Mouse (Mus musculus) neutrophil, adult 83 days (primary cell): Measurements from ENCODE around the gene Nsg2. TPM values are rescaled to one million over a fixed set of nuclear protein-coding genes. Genes with fewer than 3 reads are reported as not detected.

Experiments
- total RNA-seq, 2 experiments: library from RNA; stranded (reverse); gene quantifications; one replicate each; pipeline ENCODE4 v1.2.4; 2023

Gene Nsg2
- not detected for total RNA-seq

DNA sequence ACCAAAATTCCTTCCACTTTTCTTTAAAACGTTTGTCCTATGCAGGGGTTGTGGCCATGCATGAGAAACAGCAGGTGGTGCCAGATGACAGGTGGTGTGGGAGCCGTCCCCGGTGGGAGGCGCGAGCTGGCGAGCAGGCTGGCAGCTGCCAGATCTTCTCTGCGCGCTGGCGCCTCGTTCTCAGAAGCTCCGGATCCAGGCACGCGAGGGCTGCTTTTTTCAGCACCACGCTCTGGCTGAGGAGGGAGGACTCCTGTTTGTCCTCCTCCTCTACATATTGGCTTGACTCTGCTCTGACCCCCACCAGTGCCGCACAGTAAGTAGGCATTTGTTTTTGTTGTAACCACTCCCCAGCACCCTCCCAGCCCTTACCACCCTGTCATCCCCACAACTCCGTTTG, at the start of gene Nsg2:
Gene Nsg2, plus strand, starts transcription at position 183 of the 400 bp plus-strand sequence.

DNA sequence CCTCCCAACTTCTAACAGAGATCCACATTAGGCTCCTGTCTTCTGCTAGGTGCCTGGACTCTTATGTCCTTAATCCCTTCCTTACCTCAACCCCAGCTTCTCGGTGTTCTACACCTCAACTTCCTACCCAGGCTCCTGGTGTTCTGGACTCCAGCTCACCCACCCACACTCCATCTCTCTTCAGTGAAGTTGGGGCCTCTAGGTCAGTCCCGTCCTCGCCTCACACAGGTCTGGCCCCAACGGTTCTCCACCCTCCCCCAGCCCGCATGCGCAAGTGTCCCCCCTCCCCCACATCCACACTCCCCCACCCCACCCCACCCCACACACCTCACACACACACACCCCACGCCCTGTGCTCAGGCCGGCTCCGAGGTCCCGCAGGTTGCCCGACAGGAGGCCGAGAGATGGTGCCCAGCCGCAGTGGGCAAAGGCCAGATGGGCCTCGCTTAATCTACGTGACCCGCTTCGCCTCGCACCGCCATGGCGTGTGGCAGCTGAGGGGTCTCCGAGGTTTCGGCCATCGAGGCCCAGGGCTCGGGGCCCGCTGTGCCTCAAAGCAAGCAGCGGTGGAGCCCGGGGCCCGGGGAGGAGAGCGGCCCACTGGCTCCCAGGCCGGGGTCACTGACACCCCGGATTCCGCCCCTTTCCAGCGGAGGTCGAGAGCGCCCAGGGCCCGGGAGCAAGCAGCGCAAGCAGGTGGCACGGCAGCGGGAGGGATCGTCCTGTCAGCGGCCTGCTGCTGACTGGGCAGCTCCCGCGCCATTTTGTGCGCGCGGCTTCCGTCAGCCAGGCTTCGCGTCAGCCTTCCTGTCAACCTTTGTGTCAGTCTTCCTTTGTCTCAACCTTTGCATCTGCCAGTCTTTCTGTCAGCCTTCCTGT, 34.8 kb upstream of the Nsg2 start, which contains the start of gene 4930524B15Rik:
Gene 4930524B15Rik, plus strand, starts transcription at position 337 of the 879 bp plus-strand sequence.

Other genes with a start within 250 kb of the Nsg2 start
- gene Cpeb4, start 128.3 kb upstream of the Nsg2 start, total RNA-seq = 10 to 100 TPM; 59.8 to 61.4 TPM
- gene 4930524B15Rik, start 34.9 kb upstream of the Nsg2 start, total RNA-seq = not detected
- gene Il9r, start 199.8 kb downstream of the Nsg2 start, total RNA-seq = under 1 TPM; 0.09 to 0.18 TPM
- gene Snrnp25, start 205.0 kb downstream of the Nsg2 start, total RNA-seq = 10 to 100 TPM; 12.7 to 13.7 TPM
- under 1 TPM; 0.59 to 0.60 TPM for gene Rhbdf1, start 221.8 kb downstream of the Nsg2 start, total RNA-seq
- gene Mpg, start 226.0 kb downstream of the Nsg2 start, total RNA-seq = 1 to 10 TPM; 6.5 to 8.1 TPM